Comparison of ENCODE assay signal across 8 mouse cellular contexts in genomic region chr7:25781321-25781936, GRCm38 (mm10). TPM values are rescaled to one million over a fixed set of nuclear protein-coding genes. Genes with fewer than 3 reads are reported as not detected.
DNase-seq lines count a peak whose midpoint lies in the region; ATAC-seq and TF ChIP-seq lines count a peak whose summit lies in the region.

No protein-coding gene starts in this region.

- no peak for TF ChIP-seq CTCF in brain, embryonic 14.5 days (IDR thresholded peaks at IDR 0.05; ENCODE audit: borderline replicate concordance, extremely low read depth, insufficient read depth, insufficient read length)

- H3K4me3 ChIP-seq in heart, embryonic 10.5 days = peak overlapping the region; percentile 58
- peak overlapping the region; percentile 32 for H3K4me3 ChIP-seq in liver, embryonic 15.5 days (replicated peaks)
- peak overlapping the region; percentile 37 for H3K4me3 ChIP-seq in neural tube, embryonic 15.5 days (replicated peaks)

- H3K4me2 ChIP-seq in liver, embryonic 15.5 days = peak overlapping the region; percentile 65
- H3K4me2 ChIP-seq in neural tube, embryonic 15.5 days = peak overlapping the region; percentile 73

- no peak for TF ChIP-seq POLR2A in brain, embryonic 14.5 days (IDR thresholded peaks at IDR 0.05; ENCODE audit: borderline replicate concordance, extremely low read depth, insufficient read depth, insufficient read length, poor library complexity, severe bottlenecking)

- H3K27me3 ChIP-seq in heart, embryonic 10.5 days (ENCODE audit: insufficient read depth, poor library complexity, severe bottlenecking) = no peaks in the 10 kb centered on the region
- no peaks in the 10 kb centered on the region for H3K27me3 ChIP-seq in liver, embryonic 15.5 days
- no peaks in the 10 kb centered on the region for H3K27me3 ChIP-seq in neural tube, embryonic 15.5 days (replicated peaks)

- peaks cover 34% of the 10 kb centered on the region for H3K36me3 ChIP-seq in heart, embryonic 10.5 days
- no peaks in the 10 kb centered on the region for H3K36me3 ChIP-seq in liver, embryonic 15.5 days (replicated peaks)
- H3K36me3 ChIP-seq in neural tube, embryonic 15.5 days = no peaks in the 10 kb centered on the region

- H3K27ac ChIP-seq in heart, embryonic 10.5 days = peak overlapping the region; percentile 85
- no peak overlapping the region for H3K27ac ChIP-seq in liver, embryonic 15.5 days (replicated peaks)
- H3K27ac ChIP-seq in neural tube, embryonic 15.5 days (replicated peaks) = peak overlapping the region; percentile 45; the same call in 1 of the 2 replicates

- peaks cover 46% of the 10 kb centered on the region for H3K4me1 ChIP-seq in heart, embryonic 10.5 days
- peaks cover 21% of the 10 kb centered on the region for H3K4me1 ChIP-seq in liver, embryonic 15.5 days (replicated peaks)
- H3K4me1 ChIP-seq in neural tube, embryonic 15.5 days = peaks cover 16% of the 10 kb centered on the region

- DNase-seq in gastrocnemius, adult 18-20 months (ENCODE audit: low spot score) = peak; percentile 24
- no peak for DNase-seq in gastrocnemius, adult 8-10 months (ENCODE audit: low spot score in 2 of 2)
- peak; percentile 78 for DNase-seq in brain, embryonic 14.5 days (ENCODE audit: low read depth)
- no peak for DNase-seq in heart, embryonic 10.5 days (ENCODE audit: low spot score)
- peak; percentile 63 for DNase-seq in kidney, postnatal 10 days
- DNase-seq in adipocyte (ENCODE audit: low spot score) = no peak

- H3K9me3 ChIP-seq in heart, embryonic 10.5 days = no peaks in the 10 kb centered on the region
- H3K9me3 ChIP-seq in liver, embryonic 15.5 days (replicated peaks) = no peaks in the 10 kb centered on the region
- no peaks in the 10 kb centered on the region for H3K9me3 ChIP-seq in neural tube, embryonic 15.5 days (replicated peaks)

- no peak overlapping the region for H3K9ac ChIP-seq in liver, embryonic 15.5 days
- peak overlapping the region; percentile 48 for H3K9ac ChIP-seq in neural tube, embryonic 15.5 days (replicated peaks)

- 10% methylated on average over 31 of the region's 33 CpGs for WGBS in heart, embryonic 10.5 days
- WGBS in liver, embryonic 15.5 days (ENCODE audit: insufficient replicate concordance) = 7% methylated on average over 33 of the region's 33 CpGs
- 9% methylated on average over 32 of the region's 33 CpGs for WGBS in neural tube, embryonic 15.5 days

- ATAC-seq in liver, embryonic 15.5 days (ENCODE audit: insufficient read depth) = no peak
- peak; percentile 63 for ATAC-seq in neural tube, embryonic 15.5 days (ENCODE audit: low FRiP score)

RNA-seq across cellular contexts. Expression of gene Axl, which starts 7.1 kb away (rescaled TPM):
- total RNA-seq in gastrocnemius, adult 18-20 months (2021) = 10 to 100 TPM; 27.6 to 42.7 TPM
- total RNA-seq in gastrocnemius, adult 8-10 months (2022) = 10 to 100 TPM; 22.0 to 45.0 (median 28.1) TPM
- 14.3 and 18.8 TPM in 2 replicates for polyA plus RNA-seq in brain, embryonic 14.5 days (2012; rRNA removed)
- polyA plus RNA-seq in heart, embryonic 10.5 days (2016; fragmentation: Nextera tagmentation; extraction: Ambion mirVana) = 53.3 and 54.3 TPM in 2 replicates
- 18.1 and 22.2 TPM in 2 replicates for polyA plus RNA-seq in liver, embryonic 15.5 days (2015; fragmentation: Nextera tagmentation; extraction: Ambion mirVana)
- 27.6 and 35.8 TPM in 2 replicates for polyA plus RNA-seq in neural tube, embryonic 15.5 days (2015; fragmentation: Nextera tagmentation; extraction: Ambion mirVana)

RNA-seq across cellular contexts. Expression of gene Hnrnpul1, which starts 26.9 kb away (rescaled TPM):
- 10 to 100 TPM; 69.1 to 73.4 TPM for total RNA-seq in gastrocnemius, adult 18-20 months (2021)
- total RNA-seq in gastrocnemius, adult 8-10 months (2022) = 10 to 100 TPM; 64.8 to 83.6 (median 73.5) TPM
- 34.7 and 70.2 TPM in 2 replicates for polyA plus RNA-seq in brain, embryonic 14.5 days (2012; rRNA removed)
- 45.3 and 54.6 TPM in 2 replicates for polyA plus RNA-seq in heart, embryonic 10.5 days (2016; fragmentation: Nextera tagmentation; extraction: Ambion mirVana)
- polyA plus RNA-seq in liver, embryonic 15.5 days (2015; fragmentation: Nextera tagmentation; extraction: Ambion mirVana) = 26.8 and 28.0 TPM in 2 replicates
- 37.3 and 43.9 TPM in 2 replicates for polyA plus RNA-seq in neural tube, embryonic 15.5 days (2015; fragmentation: Nextera tagmentation; extraction: Ambion mirVana)

RNA-seq across cellular contexts. Expression of gene Cyp2s1, which starts 35.3 kb away (rescaled TPM):
- total RNA-seq in gastrocnemius, adult 18-20 months (2021) = under 1 TPM; 0.16 to 0.28 TPM
- total RNA-seq in gastrocnemius, adult 8-10 months (2022) = under 1 TPM in 3 of 4 experiments, not detected in 1; 0.11 to 0.44 (median 0.22) TPM
- polyA plus RNA-seq in brain, embryonic 14.5 days (2012; rRNA removed) = 1.7 and 2.0 TPM in 2 replicates
- 4.7 and 5.5 TPM in 2 replicates for polyA plus RNA-seq in heart, embryonic 10.5 days (2016; fragmentation: Nextera tagmentation; extraction: Ambion mirVana)
- polyA plus RNA-seq in liver, embryonic 15.5 days (2015; fragmentation: Nextera tagmentation; extraction: Ambion mirVana) = 0.46 TPM in 2 replicates
- 2.8 and 6.1 TPM in 2 replicates for polyA plus RNA-seq in neural tube, embryonic 15.5 days (2015; fragmentation: Nextera tagmentation; extraction: Ambion mirVana)

Comparison
In these comparisons a context has a peak if more than half of its experiments do, and no peak if none do; other contexts are left out.
1. DNase-seq: peak in gastrocnemius, adult 18-20 months (single experiment), brain, embryonic 14.5 days (single experiment) and kidney, postnatal 10 days (single experiment); none in gastrocnemius, adult 8-10 months (0 of 2), heart, embryonic 10.5 days (single experiment) and adipocyte (single experiment).
2. Peak in every context shown above with its lines, with median percentiles within 50 percentile points of each other: H3K4me3 ChIP-seq.